Mouse (Mus musculus): ENCODE data around the gene Alpl. TPM values are rescaled to one million over a fixed set of nuclear protein-coding genes. Genes with fewer than 3 reads are reported as not detected.
A peak's percentile ranks its signal among the peaks of the same experiment; 100 is the strongest.

Gene Alpl
- polyA plus RNA-seq, 1 experiment from 2014 or later: 2.9 TPM

- Histone ChIP-seq H3K4me2 (ENCODE audit: low read depth, severe bottlenecking) (no peak overlapping the region), H3K9me3 (ENCODE audit: control insufficient read depth, low read length) (no peaks in the 10 kb centered on the region)
- ATAC-seq (ENCODE audit: insufficient number of reproducible peaks, low FRiP score, low TSS enrichment, low read depth): no peak
Observed at GRCm38 (mm10) chr4:137793611-137794010, 2.6 kb downstream of the Alpl start.

GRCm38 (mm10) chr4:137791440-137791839 lies 4.7 kb downstream of the Alpl start:
- Histone ChIP-seq H3K9me3 (ENCODE audit: control insufficient read depth, low read length) (no peaks in the 10 kb centered on the region), H3K4me1 (ENCODE audit: control insufficient read depth, insufficient read depth, low read length) (peaks cover 6% of the 10 kb centered on the region), H3K4me3 (ENCODE audit: low read depth, low read length) (no peak overlapping the region), H3K36me3 (ENCODE audit: control insufficient read depth, insufficient read depth, low read length) (no peaks in the 10 kb centered on the region), H3K9ac (ENCODE audit: low read length) (no peak overlapping the region), H3K4me2 (ENCODE audit: low read depth, severe bottlenecking) (no peak overlapping the region), H3K27ac (replicated peaks; ENCODE audit: low read depth, low read length) (no peak overlapping the region), H3K27me3 (ENCODE audit: control insufficient read depth, insufficient read depth, low read length) (peaks cover 12% of the 10 kb centered on the region)
- peak; percentile 50 for DNase-seq (ENCODE audit: low spot score)
- ATAC-seq (ENCODE audit: insufficient number of reproducible peaks, low FRiP score, low TSS enrichment, low read depth): no peak
- WGBS: 11% methylated on average over 7 of the region's 7 CpGs

More at GRCm38 (mm10) chr4:137793611-137794010, 2.6 kb downstream of the Alpl start:
- Histone ChIP-seq H3K9ac (ENCODE audit: low read length) (no peak overlapping the region), H3K36me3 (ENCODE audit: control insufficient read depth, insufficient read depth, low read length) (no peaks in the 10 kb centered on the region), H3K27ac (replicated peaks; ENCODE audit: low read depth, low read length) (no peak overlapping the region), H3K4me3 (ENCODE audit: low read depth, low read length) (no peak overlapping the region), H3K4me1 (ENCODE audit: control insufficient read depth, insufficient read depth, low read length) (peaks cover 6% of the 10 kb centered on the region), H3K27me3 (ENCODE audit: control insufficient read depth, insufficient read depth, low read length) (peaks cover 18% of the 10 kb centered on the region)
- WGBS: 88% methylated on average over 7 of the region's 7 CpGs
- DNase-seq (ENCODE audit: low spot score): no peak

GRCm38 (mm10) chr4:137790981-137791380 lies 5.2 kb downstream of the Alpl start:
- DNase-seq (ENCODE audit: low spot score) (no peak), ATAC-seq (ENCODE audit: insufficient number of reproducible peaks, low FRiP score, low TSS enrichment, low read depth) (no peak)
- H3K4me2 ChIP-seq (ENCODE audit: low read depth, severe bottlenecking): no peak overlapping the region
- H3K4me3 ChIP-seq (ENCODE audit: low read depth, low read length): no peak overlapping the region
- peaks cover 8% of the 10 kb centered on the region for H3K27me3 ChIP-seq (ENCODE audit: control insufficient read depth, insufficient read depth, low read length)
- H3K27ac ChIP-seq (replicated peaks; ENCODE audit: low read depth, low read length): no peak overlapping the region
- H3K36me3 ChIP-seq (ENCODE audit: control insufficient read depth, insufficient read depth, low read length): no peaks in the 10 kb centered on the region
- peaks cover 5% of the 10 kb centered on the region for H3K4me1 ChIP-seq (ENCODE audit: control insufficient read depth, insufficient read depth, low read length)
- no peak overlapping the region for H3K9ac ChIP-seq (ENCODE audit: low read length)
- H3K9me3 ChIP-seq (ENCODE audit: control insufficient read depth, low read length): no peaks in the 10 kb centered on the region
- WGBS: 74% methylated on average over 5 of the region's 5 CpGs

- DNase-seq (ENCODE audit: low spot score): no peak
- Histone ChIP-seq H3K9ac (ENCODE audit: low read length) (no peak overlapping the region), H3K9me3 (ENCODE audit: control insufficient read depth, low read length) (no peaks in the 10 kb centered on the region), H3K27me3 (ENCODE audit: control insufficient read depth, insufficient read depth, low read length) (no peaks in the 10 kb centered on the region), H3K4me2 (ENCODE audit: low read depth, severe bottlenecking) (no peak overlapping the region), H3K4me1 (ENCODE audit: control insufficient read depth, insufficient read depth, low read length) (peaks cover 4% of the 10 kb centered on the region; the same call in 1 of the 2 replicates), H3K4me3 (ENCODE audit: low read depth, low read length) (no peak overlapping the region), H3K36me3 (ENCODE audit: control insufficient read depth, insufficient read depth, low read length) (no peaks in the 10 kb centered on the region), H3K27ac (replicated peaks; ENCODE audit: low read depth, low read length) (no peak overlapping the region)
- no peak for ATAC-seq (ENCODE audit: insufficient number of reproducible peaks, low FRiP score, low TSS enrichment, low read depth)
- WGBS: 70% methylated on average over 7 of the region's 7 CpGs
Observed at GRCm38 (mm10) chr4:137788511-137789049, 7.6 kb downstream of the Alpl start.

GRCm38 (mm10) chr4:137787589-137788289 lies 8.4 kb downstream of the Alpl start:
- H3K9me3 ChIP-seq (ENCODE audit: control insufficient read depth, low read length): no peaks in the 10 kb centered on the region
- peaks cover 6% of the 10 kb centered on the region; the same call in 1 of the 2 replicates for H3K4me1 ChIP-seq (ENCODE audit: control insufficient read depth, insufficient read depth, low read length)
- no peaks in the 10 kb centered on the region for H3K27me3 ChIP-seq (ENCODE audit: control insufficient read depth, insufficient read depth, low read length)
- no peak overlapping the region for H3K27ac ChIP-seq (replicated peaks; ENCODE audit: low read depth, low read length)
- 71% methylated on average over 7 of the region's 7 CpGs for WGBS
- no peaks in the 10 kb centered on the region for H3K36me3 ChIP-seq (ENCODE audit: control insufficient read depth, insufficient read depth, low read length)
- DNase-seq (ENCODE audit: low spot score) (no peak), ATAC-seq (ENCODE audit: insufficient number of reproducible peaks, low FRiP score, low TSS enrichment, low read depth) (no peak)
- no peak overlapping the region for H3K9ac ChIP-seq (ENCODE audit: low read length)
- H3K4me3 ChIP-seq (ENCODE audit: low read depth, low read length): no peak overlapping the region
- H3K4me2 ChIP-seq (ENCODE audit: low read depth, severe bottlenecking): no peak overlapping the region

GRCm38 (mm10) chr4:137786488-137786887 lies 9.7 kb downstream of the Alpl start:
- Histone ChIP-seq H3K27ac (replicated peaks; ENCODE audit: low read depth, low read length) (no peak overlapping the region), H3K27me3 (ENCODE audit: control insufficient read depth, insufficient read depth, low read length) (no peaks in the 10 kb centered on the region), H3K36me3 (ENCODE audit: control insufficient read depth, insufficient read depth, low read length) (no peaks in the 10 kb centered on the region), H3K9ac (ENCODE audit: low read length) (no peak overlapping the region), H3K4me2 (ENCODE audit: low read depth, severe bottlenecking) (no peak overlapping the region), H3K4me3 (ENCODE audit: low read depth, low read length) (no peak overlapping the region), H3K4me1 (ENCODE audit: control insufficient read depth, insufficient read depth, low read length) (peaks cover 6% of the 10 kb centered on the region; the same call in 1 of the 2 replicates), H3K9me3 (ENCODE audit: control insufficient read depth, low read length) (no peaks in the 10 kb centered on the region)
- DNase-seq (ENCODE audit: low spot score) (no peak), ATAC-seq (ENCODE audit: insufficient number of reproducible peaks, low FRiP score, low TSS enrichment, low read depth) (no peak)
- WGBS: 80% methylated on average over 6 of the region's 6 CpGs

GRCm38 (mm10) chr4:137785270-137785669 lies 10.9 kb downstream of the Alpl start:
- no peak overlapping the region for H3K27ac ChIP-seq (replicated peaks; ENCODE audit: low read depth, low read length)
- H3K9me3 ChIP-seq (ENCODE audit: control insufficient read depth, low read length): no peaks in the 10 kb centered on the region
- no peak overlapping the region for H3K4me3 ChIP-seq (ENCODE audit: low read depth, low read length)
- no peaks in the 10 kb centered on the region for H3K27me3 ChIP-seq (ENCODE audit: control insufficient read depth, insufficient read depth, low read length)
- H3K9ac ChIP-seq (ENCODE audit: low read length): no peak overlapping the region
- H3K4me2 ChIP-seq (ENCODE audit: low read depth, severe bottlenecking): no peak overlapping the region
- ATAC-seq (ENCODE audit: insufficient number of reproducible peaks, low FRiP score, low TSS enrichment, low read depth): no peak
- no peaks in the 10 kb centered on the region for H3K36me3 ChIP-seq (ENCODE audit: control insufficient read depth, insufficient read depth, low read length)
- no peak for DNase-seq (ENCODE audit: low spot score)
- peaks cover 6% of the 10 kb centered on the region; the same call in 1 of the 2 replicates for H3K4me1 ChIP-seq (ENCODE audit: control insufficient read depth, insufficient read depth, low read length)
- 79% methylated on average over 6 of the region's 6 CpGs for WGBS

GRCm38 (mm10) chr4:137784741-137785140 lies 11.4 kb downstream of the Alpl start:
- no peak overlapping the region for H3K9ac ChIP-seq (ENCODE audit: low read length)
- ATAC-seq (ENCODE audit: insufficient number of reproducible peaks, low FRiP score, low TSS enrichment, low read depth) (no peak), DNase-seq (ENCODE audit: low spot score) (no peak)
- no peak overlapping the region for H3K27ac ChIP-seq (replicated peaks; ENCODE audit: low read depth, low read length)
- H3K4me3 ChIP-seq (ENCODE audit: low read depth, low read length): no peak overlapping the region
- no peaks in the 10 kb centered on the region for H3K36me3 ChIP-seq (ENCODE audit: control insufficient read depth, insufficient read depth, low read length)
- H3K4me1 ChIP-seq (ENCODE audit: control insufficient read depth, insufficient read depth, low read length): peaks cover 6% of the 10 kb centered on the region; the same call in 1 of the 2 replicates
- H3K9me3 ChIP-seq (ENCODE audit: control insufficient read depth, low read length): no peaks in the 10 kb centered on the region
- WGBS: 72% methylated on average over 6 of the region's 6 CpGs
- no peak overlapping the region for H3K4me2 ChIP-seq (ENCODE audit: low read depth, severe bottlenecking)
- H3K27me3 ChIP-seq (ENCODE audit: control insufficient read depth, insufficient read depth, low read length): no peaks in the 10 kb centered on the region
